Mouse (Mus musculus) stomach, embryonic 15.5 days (tissue): Measurements from ENCODE around the gene Tmco4. TPM values are rescaled to one million over a fixed set of nuclear protein-coding genes. Genes with fewer than 3 reads are reported as not detected.

Source experiments
- ATAC-seq: fragments of 200-750 bp; cut with Nextera tagmentation; 2 replicates; pipeline ENCODE4 v1.8.0; 2017; ENCODE audit warnings: low read depth, moderate number of reproducible peaks, moderate TSS enrichment; ENCODE audit not compliant: insufficient read depth, low FRiP score
- H3K27ac ChIP-seq: fragments of 300-500 bp; sonication (generic); 2 replicates; pipeline ENCODE4 v1.5.1; 2015; ENCODE audit warnings: mild to moderate bottlenecking, inconsistent platforms
- H3K27me3 ChIP-seq: fragments of 300-500 bp; sonication (generic); replicated peaks from 2 replicates; pipeline ENCODE4 v1.6.1; 2015; ENCODE audit warnings: inconsistent platforms
- H3K36me3 ChIP-seq: fragments of 300-500 bp; sonication (generic); 2 replicates; pipeline ENCODE4 v1.6.1; 2015; ENCODE audit warnings: inconsistent platforms
- H3K4me1 ChIP-seq: fragments of 300-500 bp; sonication (generic); 2 replicates; pipeline ENCODE4 v1.6.1; 2015; ENCODE audit warnings: inconsistent platforms
- H3K4me2 ChIP-seq: fragments of 300-500 bp; sonication (generic); 2 replicates; pipeline ENCODE4 v1.6.1; 2015; ENCODE audit warnings: mild to moderate bottlenecking, inconsistent platforms
- H3K4me3 ChIP-seq: fragments of 300-500 bp; sonication (generic); replicated peaks from 2 replicates; pipeline ENCODE4 v1.5.1; 2015; ENCODE audit warnings: inconsistent platforms
- H3K9ac ChIP-seq: fragments of 300-500 bp; sonication (generic); 2 replicates; pipeline ENCODE4 v1.6.1; 2015; ENCODE audit warnings: inconsistent platforms
- H3K9me3 ChIP-seq: fragments of 300-500 bp; sonication (generic); 2 replicates; pipeline ENCODE4 v1.6.1; 2016; ENCODE audit warnings: inconsistent platforms
- WGBS: fragments of 180-500 bp; shearing (Covaris S2); methylation state at CpG from one replicate; pipeline ENCODE4 v1.1.7; 2015; 5-methylcytosine and 5-hydroxymethylcytosine counted together
- polyA plus RNA-seq: library from polyadenylated mRNA; unstranded; fragments of >200 nt; fragmentation: Nextera tagmentation; extraction: Ambion mirVana; gene quantifications from 2 replicates; pipeline ENCODE4 v1.2.1, GENCODE M21; 2015

Gene Tmco4
- polyA plus RNA-seq, 1 experiment from 2014 or later = 9.2 TPM

DNA sequence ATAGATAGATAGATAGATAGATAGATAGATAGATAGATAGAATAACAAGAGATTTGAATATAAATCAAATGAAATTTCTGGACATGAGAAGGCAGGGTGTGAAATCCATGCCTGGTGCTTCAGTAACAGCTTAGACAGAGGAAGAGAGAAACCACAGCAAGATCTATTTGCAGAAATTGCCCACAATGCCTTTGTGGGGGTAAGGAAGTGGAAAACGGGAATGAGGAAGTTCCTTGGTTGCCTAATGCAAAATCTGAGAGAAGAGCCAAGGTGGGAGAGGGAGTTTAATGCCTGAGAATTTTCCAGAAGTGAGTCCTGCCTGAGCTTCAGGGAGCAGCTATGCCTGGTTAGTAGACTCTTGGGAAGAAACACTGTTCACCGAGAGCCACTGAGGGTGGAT is 70.9 kb downstream of the Tmco4 start:
- H3K27ac ChIP-seq = no peak overlapping the region
- no peak overlapping the region for H3K4me3 ChIP-seq
- H3K9me3 ChIP-seq = no peaks in the 10 kb centered on the region
- H3K36me3 ChIP-seq = no peaks in the 10 kb centered on the region
- no peak overlapping the region for H3K4me2 ChIP-seq
- 78% methylated on average over 2 of the region's 2 CpGs for WGBS
- no peaks in the 10 kb centered on the region for H3K4me1 ChIP-seq
- no peak overlapping the region for H3K9ac ChIP-seq
- H3K27me3 ChIP-seq = no peaks in the 10 kb centered on the region
- ATAC-seq = no peak

DNA sequence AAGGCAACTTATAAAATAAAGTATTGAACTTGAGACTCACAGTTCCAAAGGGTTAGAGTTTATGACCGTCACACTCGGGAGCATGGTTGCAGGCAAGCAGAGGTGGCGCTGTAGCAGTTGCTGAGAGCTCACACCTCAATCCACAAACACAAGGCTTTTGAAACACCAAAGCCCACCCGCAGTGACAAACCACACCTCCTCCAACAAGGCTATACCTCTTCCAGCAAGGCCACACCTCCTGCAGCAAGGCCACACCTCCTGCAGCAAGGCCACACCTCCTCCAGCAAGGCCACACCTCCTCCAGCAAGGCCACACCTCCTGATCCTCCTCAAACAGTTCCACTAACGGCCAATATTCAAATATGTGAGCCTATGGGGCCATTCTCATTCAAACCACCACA is 71.9 kb downstream of the Tmco4 start:
- no peaks in the 10 kb centered on the region for H3K27me3 ChIP-seq
- H3K9me3 ChIP-seq = no peaks in the 10 kb centered on the region
- no peak for ATAC-seq
- H3K9ac ChIP-seq = no peak overlapping the region
- no peaks in the 10 kb centered on the region for H3K36me3 ChIP-seq
- H3K4me2 ChIP-seq = no peak overlapping the region
- no peak overlapping the region for H3K4me3 ChIP-seq
- WGBS = 89% methylated on average over 5 of the region's 5 CpGs
- H3K4me1 ChIP-seq = no peaks in the 10 kb centered on the region
- no peak overlapping the region for H3K27ac ChIP-seq

DNA sequence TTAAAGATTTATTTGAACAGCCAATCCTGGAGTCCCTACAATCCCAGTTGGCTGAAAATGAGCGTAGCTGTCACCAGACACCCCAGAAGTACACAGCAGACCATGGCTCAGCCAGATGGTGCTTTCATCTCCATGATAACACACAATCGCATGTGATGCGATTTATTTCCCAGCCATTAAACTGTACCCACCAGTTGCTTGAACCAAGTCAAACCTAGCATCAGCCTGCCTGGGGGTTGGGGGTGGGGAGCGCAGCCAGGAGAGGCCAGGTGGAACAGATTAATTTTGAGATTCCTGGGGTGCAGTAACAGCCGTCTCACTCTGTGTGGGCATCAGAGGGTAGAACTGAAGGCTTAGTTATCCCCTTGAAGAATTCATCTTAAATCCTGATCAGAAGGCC is 73.7 kb downstream of the Tmco4 start:
- WGBS = 83% methylated on average over 5 of the region's 5 CpGs
- H3K4me2 ChIP-seq = no peak overlapping the region
- no peak overlapping the region for H3K9ac ChIP-seq
- H3K27ac ChIP-seq = no peak overlapping the region
- H3K4me3 ChIP-seq = no peak overlapping the region
- no peaks in the 10 kb centered on the region for H3K27me3 ChIP-seq
- H3K4me1 ChIP-seq = no peaks in the 10 kb centered on the region
- no peaks in the 10 kb centered on the region for H3K9me3 ChIP-seq
- no peaks in the 10 kb centered on the region for H3K36me3 ChIP-seq
- no peak for ATAC-seq

DNA sequence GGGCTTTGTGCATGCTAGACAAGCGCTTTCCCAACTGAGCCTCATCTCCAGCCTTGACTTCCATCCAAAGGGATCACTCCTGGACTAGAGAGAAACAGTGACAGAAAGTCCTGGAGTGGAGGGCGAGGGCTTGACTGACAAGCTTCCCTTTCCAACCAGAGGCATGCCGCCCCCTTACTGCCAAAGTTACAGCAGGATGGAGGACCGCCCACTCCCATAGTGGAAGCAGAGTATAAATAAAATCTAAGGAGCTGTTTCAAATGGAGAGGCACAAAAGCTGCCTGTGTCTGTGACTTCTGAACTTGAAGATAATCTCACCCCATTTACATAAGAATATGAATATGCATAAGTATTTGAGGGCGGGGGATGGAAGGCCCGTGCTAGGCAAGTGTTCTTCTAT is 75.8 kb downstream of the Tmco4 start:
- Histone ChIP-seq H3K36me3 (no peaks in the 10 kb centered on the region), H3K4me3 (no peak overlapping the region), H3K9ac (no peak overlapping the region), H3K4me2 (no peak overlapping the region), H3K4me1 (no peaks in the 10 kb centered on the region), H3K9me3 (no peaks in the 10 kb centered on the region), H3K27ac (no peak overlapping the region), H3K27me3 (no peaks in the 10 kb centered on the region)
- 76% methylated on average over 6 of the region's 6 CpGs for WGBS
- ATAC-seq = no peak

DNA sequence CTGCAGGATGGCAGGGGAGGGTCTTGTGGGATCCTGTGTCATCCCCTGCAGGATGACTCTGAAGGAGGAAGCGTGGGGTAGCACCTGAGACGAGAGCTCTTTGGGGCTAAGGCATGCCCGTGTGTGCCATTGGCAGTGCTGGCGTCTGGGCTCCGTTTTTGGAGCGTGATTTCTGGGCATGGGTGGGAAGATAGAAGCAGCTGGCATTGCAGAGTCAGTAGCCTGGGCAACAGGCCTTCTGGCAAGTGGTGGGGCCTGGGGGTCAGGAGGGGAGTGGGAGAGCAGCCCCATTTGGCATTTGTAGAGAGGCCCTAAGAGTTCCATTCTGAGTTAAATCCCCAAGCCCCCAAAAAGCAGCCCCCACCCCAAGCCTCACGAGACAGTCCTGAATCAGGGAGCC is 80.1 kb downstream of the Tmco4 start:
- WGBS = 82% methylated on average over 7 of the region's 7 CpGs
- ATAC-seq = no peak

DNA sequence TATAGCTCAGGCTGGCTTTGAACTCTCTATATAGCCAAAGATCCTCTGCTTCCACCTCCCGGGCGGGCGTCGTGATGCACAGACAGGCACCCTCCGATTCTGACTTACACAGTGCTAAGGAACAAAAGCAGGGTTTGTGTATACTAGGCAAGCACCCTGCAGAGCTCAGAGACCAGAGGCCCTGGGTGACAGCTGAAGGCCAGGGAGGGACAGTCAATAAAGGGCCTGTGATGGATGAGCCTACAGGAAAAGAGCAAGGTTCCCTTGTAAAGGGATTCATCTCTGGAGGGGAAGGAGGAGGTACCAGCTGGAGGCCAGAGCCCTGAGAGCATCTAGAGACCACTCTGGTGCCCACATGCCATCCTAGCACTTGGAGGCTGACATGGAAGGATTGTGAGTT is 80.7 kb downstream of the Tmco4 start:
- Histone ChIP-seq H3K36me3 (no peaks in the 10 kb centered on the region), H3K27ac (no peak overlapping the region), H3K9me3 (no peaks in the 10 kb centered on the region), H3K9ac (no peak overlapping the region), H3K4me2 (no peak overlapping the region), H3K4me1 (no peaks in the 10 kb centered on the region), H3K27me3 (no peaks in the 10 kb centered on the region), H3K4me3 (no peak overlapping the region)
- no peak for ATAC-seq
- 37% methylated on average over 5 of the region's 5 CpGs for WGBS

More for the DNA sequence above, 80.1 kb downstream of the Tmco4 start:
- Histone ChIP-seq H3K27ac (no peak overlapping the region), H3K36me3 (no peaks in the 10 kb centered on the region), H3K9me3 (no peaks in the 10 kb centered on the region), H3K4me1 (no peaks in the 10 kb centered on the region), H3K4me3 (no peak overlapping the region), H3K4me2 (no peak overlapping the region), H3K27me3 (no peaks in the 10 kb centered on the region), H3K9ac (no peak overlapping the region)

DNA sequence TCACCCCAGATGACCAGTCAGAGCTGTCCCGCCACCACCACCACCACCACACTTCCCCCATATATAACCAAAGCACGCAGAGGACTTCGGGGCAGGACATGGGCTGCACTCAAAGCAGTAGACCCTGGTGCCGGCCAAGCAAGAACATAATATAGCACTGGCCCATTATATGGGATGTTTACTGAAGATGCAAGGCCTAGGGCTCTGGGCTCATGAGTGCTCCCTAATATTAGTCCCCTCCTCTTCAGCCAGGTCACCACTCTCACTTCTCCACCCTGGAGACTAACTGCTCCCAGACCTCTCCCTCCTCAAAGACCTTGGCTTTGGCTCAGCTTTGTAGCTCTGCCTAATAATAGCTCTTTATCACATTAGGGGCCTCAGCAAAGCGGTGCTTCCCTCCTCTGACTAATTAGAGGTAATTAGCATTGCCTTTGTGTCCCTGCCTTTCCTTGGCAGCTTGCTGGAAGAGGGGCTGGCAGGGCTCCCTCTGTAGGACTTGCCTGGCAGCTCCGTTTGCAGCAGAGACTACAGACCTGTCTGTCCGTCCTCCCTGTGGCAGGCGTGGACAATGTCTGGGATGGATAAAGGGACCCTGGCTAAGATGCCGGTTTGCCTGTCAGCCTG is 81.7 kb downstream of the Tmco4 start:
- no peaks in the 10 kb centered on the region for H3K4me1 ChIP-seq
- H3K9me3 ChIP-seq = no peaks in the 10 kb centered on the region
- ATAC-seq = no peak
- H3K27ac ChIP-seq = no peak overlapping the region
- no peaks in the 10 kb centered on the region for H3K27me3 ChIP-seq
- H3K36me3 ChIP-seq = no peaks in the 10 kb centered on the region
- no peak overlapping the region for H3K4me3 ChIP-seq
- 50% methylated on average over 9 of the region's 9 CpGs for WGBS
- H3K9ac ChIP-seq = no peak overlapping the region
- no peak overlapping the region for H3K4me2 ChIP-seq

DNA sequence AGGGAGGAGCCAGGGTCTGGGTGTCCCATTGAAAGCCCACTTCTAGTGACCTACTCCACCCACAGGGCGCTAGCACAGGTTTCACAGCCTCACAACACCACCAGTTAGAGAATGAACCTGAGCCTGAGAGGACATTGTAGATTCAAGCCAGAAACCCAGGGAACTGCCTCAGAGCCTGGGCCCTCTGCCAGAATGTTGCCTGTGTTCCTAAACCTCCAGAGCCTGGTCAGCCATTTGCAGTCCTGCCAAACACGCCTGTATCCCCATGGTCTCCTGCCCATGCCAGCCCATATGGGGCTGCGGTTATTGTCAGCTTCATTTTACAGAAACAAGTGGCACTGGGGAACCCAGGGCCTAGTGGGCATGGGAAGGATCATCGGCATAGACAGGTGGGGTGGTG is 82.6 kb downstream of the Tmco4 start:
- Histone ChIP-seq H3K4me3 (no peak overlapping the region), H3K4me2 (no peak overlapping the region), H3K36me3 (no peaks in the 10 kb centered on the region), H3K4me1 (no peaks in the 10 kb centered on the region), H3K27ac (no peak overlapping the region), H3K9me3 (no peaks in the 10 kb centered on the region), H3K27me3 (no peaks in the 10 kb centered on the region), H3K9ac (no peak overlapping the region)
- ATAC-seq = no peak
- 88% methylated on average over 4 of the region's 4 CpGs for WGBS

DNA sequence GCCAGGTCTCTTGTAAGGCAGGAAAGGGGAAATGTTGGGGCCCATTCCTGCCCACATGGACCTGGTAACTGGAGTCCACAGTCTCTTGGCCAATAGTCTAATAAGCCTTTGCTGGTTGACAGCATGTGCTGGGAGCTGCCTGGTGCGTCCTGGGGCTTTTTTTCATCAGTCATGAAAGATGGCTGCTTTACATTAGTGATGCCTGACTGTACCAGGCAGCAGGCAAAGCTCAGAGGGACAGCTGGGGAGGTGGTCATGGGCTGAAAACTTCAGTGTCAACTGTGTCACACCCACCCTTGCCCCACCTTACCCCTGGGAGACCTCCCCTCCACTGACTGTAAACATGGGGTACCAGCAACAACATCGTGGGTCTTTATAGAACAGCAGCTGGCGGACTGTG is 83.1 kb downstream of the Tmco4 start:
- 68% methylated on average over 3 of the region's 3 CpGs for WGBS
- Histone ChIP-seq H3K36me3 (no peaks in the 10 kb centered on the region), H3K27ac (no peak overlapping the region), H3K4me2 (no peak overlapping the region), H3K9ac (no peak overlapping the region), H3K27me3 (no peaks in the 10 kb centered on the region), H3K4me3 (no peak overlapping the region), H3K4me1 (no peaks in the 10 kb centered on the region), H3K9me3 (no peaks in the 10 kb centered on the region)
- no peak for ATAC-seq

DNA sequence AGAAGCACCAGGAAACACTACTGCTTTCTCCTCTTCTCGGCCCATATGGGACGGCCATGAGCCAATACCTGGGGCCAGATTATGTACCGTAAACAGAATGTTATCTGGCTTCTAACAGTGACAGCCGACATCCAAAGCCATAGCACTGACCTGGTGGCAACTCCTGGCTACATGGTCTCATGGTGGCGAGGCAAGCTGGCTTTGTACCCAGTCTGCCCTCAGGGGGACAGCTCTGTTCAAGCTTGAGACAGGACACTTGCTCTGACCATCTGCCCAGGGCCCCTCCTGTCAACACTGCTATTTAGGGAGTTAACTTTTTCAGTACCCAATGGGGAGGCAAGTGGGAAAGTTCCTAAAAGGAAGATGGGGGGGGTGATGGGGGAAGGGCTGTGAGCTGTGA is 84.6 kb downstream of the Tmco4 start:
- H3K4me2 ChIP-seq = no peak overlapping the region
- H3K36me3 ChIP-seq = no peaks in the 10 kb centered on the region
- H3K4me1 ChIP-seq = no peaks in the 10 kb centered on the region
- no peaks in the 10 kb centered on the region for H3K27me3 ChIP-seq
- no peak overlapping the region for H3K27ac ChIP-seq
- no peaks in the 10 kb centered on the region for H3K9me3 ChIP-seq
- 70% methylated on average over 5 of the region's 5 CpGs for WGBS
- no peak overlapping the region for H3K4me3 ChIP-seq
- ATAC-seq = no peak
- H3K9ac ChIP-seq = no peak overlapping the region

DNA sequence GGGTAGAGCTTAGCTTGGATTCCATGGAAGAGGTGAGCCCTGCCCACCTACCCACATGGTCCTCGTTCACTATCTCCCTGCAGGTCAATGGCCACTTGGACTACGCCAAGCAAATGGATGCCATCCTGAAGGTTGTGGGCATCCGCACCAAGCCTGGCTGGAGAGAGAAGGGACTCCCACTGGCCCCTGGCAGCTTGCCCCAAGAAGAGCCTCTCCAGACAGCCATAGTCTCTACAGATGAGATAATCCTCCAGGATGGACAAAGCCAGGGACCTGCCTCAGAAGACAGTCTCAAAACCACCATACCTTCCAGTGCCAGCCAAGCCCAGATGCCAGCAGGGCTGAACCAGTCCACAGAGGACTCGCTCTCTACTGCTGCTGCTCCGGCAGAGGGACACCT is 85.3 kb downstream of the Tmco4 start:
- no peaks in the 10 kb centered on the region for H3K27me3 ChIP-seq
- H3K9ac ChIP-seq = no peak overlapping the region
- no peak overlapping the region for H3K4me3 ChIP-seq
- no peak overlapping the region for H3K27ac ChIP-seq
- no peak overlapping the region for H3K4me2 ChIP-seq
- ATAC-seq = no peak
- H3K9me3 ChIP-seq = no peaks in the 10 kb centered on the region
- H3K36me3 ChIP-seq = no peaks in the 10 kb centered on the region
- H3K4me1 ChIP-seq = no peaks in the 10 kb centered on the region
- WGBS = 82% methylated on average over 5 of the region's 5 CpGs

DNA sequence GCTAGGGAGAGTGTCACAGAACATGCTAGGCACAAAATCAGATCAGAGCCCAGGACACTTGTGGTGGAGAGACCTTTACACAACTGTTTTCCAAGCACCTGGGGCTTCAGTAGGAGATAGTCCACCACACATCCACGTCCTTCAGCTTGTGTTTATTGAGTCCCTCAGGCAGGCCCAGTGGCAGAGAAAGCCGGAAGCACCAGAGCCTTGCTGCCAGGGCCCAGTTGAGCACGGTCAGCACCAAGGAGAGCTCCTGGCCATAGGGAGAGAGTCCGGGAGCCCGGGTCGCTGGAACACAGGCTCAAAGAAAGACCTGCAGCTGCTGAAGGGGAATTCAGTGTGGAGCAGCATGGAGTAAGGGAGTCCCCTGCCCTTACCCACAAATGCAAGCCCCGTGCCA is 86.9 kb downstream of the Tmco4 start:
- Histone ChIP-seq H3K4me2 (no peak overlapping the region), H3K4me3 (no peak overlapping the region), H3K27ac (no peak overlapping the region), H3K9ac (no peak overlapping the region), H3K36me3 (no peaks in the 10 kb centered on the region), H3K27me3 (no peaks in the 10 kb centered on the region), H3K9me3 (no peaks in the 10 kb centered on the region), H3K4me1 (no peaks in the 10 kb centered on the region)
- ATAC-seq = no peak
- WGBS = 7% methylated on average over 7 of the region's 7 CpGs

DNA sequence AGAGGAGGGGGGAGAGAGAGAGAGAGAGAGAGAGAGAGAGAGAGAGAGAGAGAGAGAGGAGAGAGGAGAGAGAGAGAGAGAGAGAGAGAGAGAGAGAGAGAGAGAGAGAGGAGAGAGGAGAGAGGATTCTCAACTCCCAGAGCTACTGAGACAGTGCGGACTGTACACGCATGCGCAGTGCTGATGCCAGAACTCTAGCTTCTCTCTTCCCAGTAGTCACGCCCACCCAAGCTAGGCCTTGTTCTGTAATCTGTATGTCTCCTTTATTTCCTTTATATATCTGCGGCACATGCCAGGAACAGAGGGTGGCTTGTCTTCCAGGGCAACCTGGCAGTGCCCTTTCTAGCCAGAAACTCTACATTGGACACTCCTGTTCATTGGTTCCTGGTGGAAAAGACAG is 92.1 kb downstream of the Tmco4 start:
- Histone ChIP-seq H3K9ac (no peak overlapping the region), H3K36me3 (no peaks in the 10 kb centered on the region)
- WGBS = 91% methylated on average over 5 of the region's 5 CpGs

More for the DNA sequence above, 92.1 kb downstream of the Tmco4 start:
- Histone ChIP-seq H3K4me1 (no peaks in the 10 kb centered on the region), H3K4me2 (no peak overlapping the region), H3K27ac (no peak overlapping the region), H3K27me3 (no peaks in the 10 kb centered on the region), H3K9me3 (no peaks in the 10 kb centered on the region), H3K4me3 (no peak overlapping the region)
- ATAC-seq = no peak
